Mouse (Mus musculus) heart, embryonic 16.5 days (tissue): ENCODE data around the gene Tiam2. TPM values are rescaled to one million over a fixed set of nuclear protein-coding genes. Genes with fewer than 3 reads are reported as not detected.

Experiments used
- ATAC-seq: fragments of 200-750 bp; cut with Nextera tagmentation; replicated peaks from 2 replicates; pipeline ENCODE4 v1.8.0; 2017; ENCODE audit warnings: moderate number of reproducible peaks; ENCODE audit not compliant: insufficient read depth, low FRiP score; ENCODE audit errors: extremely low read depth
- H3K27ac ChIP-seq: fragments of 300-500 bp; sonication (generic); 2 replicates; pipeline ENCODE4 v1.5.1; 2014; ENCODE audit warnings: mild to moderate bottlenecking, low read length, control low read depth, moderate library complexity
- H3K27me3 ChIP-seq: fragments of 300-500 bp; sonication (generic); 2 replicates; pipeline ENCODE4 v1.6.1; 2014; ENCODE audit warnings: low read length, mixed read lengths; ENCODE audit not compliant: control insufficient read depth, insufficient read depth
- H3K36me3 ChIP-seq: fragments of 300-500 bp; sonication (generic); 2 replicates; pipeline ENCODE4 v1.6.1; 2014; ENCODE audit not compliant: control insufficient read depth, insufficient read depth
- H3K4me1 ChIP-seq: fragments of 300-500 bp; sonication (generic); 2 replicates; pipeline ENCODE4 v1.6.1; 2014; ENCODE audit warnings: low read length, mixed read lengths; ENCODE audit not compliant: control insufficient read depth, insufficient read depth
- H3K4me2 ChIP-seq: fragments of 300-500 bp; sonication (generic); 2 replicates; pipeline ENCODE4 v1.6.1; 2014; ENCODE audit warnings: low read depth, mild to moderate bottlenecking, control low read depth, low read length
- H3K4me3 ChIP-seq: fragments of 300-500 bp; sonication (generic); 2 replicates; pipeline ENCODE4 v1.5.1; 2014; ENCODE audit warnings: mild to moderate bottlenecking, control low read depth, low read length
- H3K9ac ChIP-seq: fragments of 300-500 bp; sonication (generic); 2 replicates; pipeline ENCODE4 v1.6.1; 2014; ENCODE audit warnings: low read length, control low read depth
- H3K9me3 ChIP-seq: fragments of 300-500 bp; sonication (generic); replicated peaks from 2 replicates; pipeline ENCODE4 v1.6.1; 2016; ENCODE audit warnings: low read length; ENCODE audit not compliant: control insufficient read depth
- WGBS: fragments of 180-500 bp; shearing (Covaris S2); extraction: QIAGEN DNeasy Blood & Tissue Kit; methylation state at CpG from one replicate; pipeline ENCODE4 v1.1.7; 2014; 5-methylcytosine and 5-hydroxymethylcytosine counted together
- polyA plus RNA-seq: library from polyadenylated mRNA; unstranded; fragments of >200 nt; fragmentation: Nextera tagmentation; extraction: Ambion mirVana; gene quantifications from 2 replicates; pipeline ENCODE4 v1.2.1, GENCODE M21; 2015

The Tiam2 gene
- polyA plus RNA-seq, 1 experiment from 2014 or later, result 3.5 TPM

GRCm38 (mm10) chr17:3556251-3556650, 229.9 kb downstream of the Tiam2 start:
- WGBS, result 41% methylated on average over 1 of the region's 1 CpGs
- no peaks in the 10 kb centered on the region for H3K9me3 ChIP-seq
- H3K4me3 ChIP-seq, result no peak overlapping the region
- no peak overlapping the region for H3K27ac ChIP-seq
- H3K36me3 ChIP-seq, result peaks cover 4% of the 10 kb centered on the region; the same call in 1 of the 2 replicates
- peaks cover 14% of the 10 kb centered on the region for H3K4me1 ChIP-seq
- ATAC-seq, result no peak
- no peak overlapping the region for H3K9ac ChIP-seq
- H3K27me3 ChIP-seq, result no peaks in the 10 kb centered on the region
- no peak overlapping the region for H3K4me2 ChIP-seq

- no peaks in the 10 kb centered on the region for H3K27me3 ChIP-seq
- peak; percentile 99 for ATAC-seq
- H3K36me3 ChIP-seq, result 0 out of 2 replicates have a peak, but pooled peaks cover 3% of the 10 kb centered on the region
- no peaks in the 10 kb centered on the region for H3K9me3 ChIP-seq
- peaks cover 14% of the 10 kb centered on the region for H3K4me1 ChIP-seq
- H3K9ac ChIP-seq, result peak within 1 kb of the TSS; percentile 79
- H3K4me3 ChIP-seq, result peak within 1 kb of the TSS; percentile 74
- peak within 1 kb of the TSS; percentile 94 for H3K27ac ChIP-seq
- peak within 1 kb of the TSS; percentile 93 for H3K4me2 ChIP-seq
- WGBS, result under 1% methylated on average over 59 of the region's 60 CpGs
Measured at GRCm38 (mm10) chr17:3557331-3558311, 231.2 kb downstream of the Tiam2 start, which contains the start of gene Tfb1m. Gene Tfb1m (minus strand): TSS chr17:3557781.

- Histone ChIP-seq H3K4me1 (peaks cover 14% of the 10 kb centered on the region), H3K9me3 (no peaks in the 10 kb centered on the region), H3K4me2 (peak overlapping the region; percentile 74), H3K4me3 (peak overlapping the region; percentile 74), H3K36me3 (0 out of 2 replicates have a peak, but pooled peaks cover under 1% of the 10 kb centered on the region), H3K9ac (peak overlapping the region; percentile 70), H3K27ac (peak overlapping the region; percentile 94), H3K27me3 (no peaks in the 10 kb centered on the region)
- no peak for ATAC-seq
- 71% methylated on average over 9 of the region's 9 CpGs for WGBS
Measured at GRCm38 (mm10) chr17:3558356-3558870, 232.0 kb downstream of the Tiam2 start.

- no peaks in the 10 kb centered on the region for H3K9me3 ChIP-seq
- 64% methylated on average over 3 of the region's 3 CpGs for WGBS
- H3K4me3 ChIP-seq, result no peak overlapping the region
- no peaks in the 10 kb centered on the region for H3K27me3 ChIP-seq
- ATAC-seq, result no peak
- H3K36me3 ChIP-seq, result no peaks in the 10 kb centered on the region
- peaks cover 14% of the 10 kb centered on the region for H3K4me1 ChIP-seq
- no peak overlapping the region for H3K27ac ChIP-seq
- H3K4me2 ChIP-seq, result no peak overlapping the region
- no peak overlapping the region for H3K9ac ChIP-seq
Measured at GRCm38 (mm10) chr17:3560534-3560933, 234.2 kb downstream of the Tiam2 start.

GRCm38 (mm10) chr17:3562405-3562804, 236.0 kb downstream of the Tiam2 start:
- Histone ChIP-seq H3K4me1 (peaks cover 6% of the 10 kb centered on the region), H3K36me3 (no peaks in the 10 kb centered on the region), H3K9me3 (no peaks in the 10 kb centered on the region), H3K27me3 (no peaks in the 10 kb centered on the region), H3K9ac (no peak overlapping the region), H3K4me3 (no peak overlapping the region), H3K4me2 (no peak overlapping the region), H3K27ac (no peak overlapping the region)
- WGBS, result 40% methylated on average over 8 of the region's 8 CpGs
- no peak for ATAC-seq

- no peak for ATAC-seq
- Histone ChIP-seq H3K4me3 (peak overlapping the region; percentile 12), H3K9me3 (no peaks in the 10 kb centered on the region), H3K36me3 (no peaks in the 10 kb centered on the region), H3K27ac (no peak overlapping the region), H3K9ac (peak overlapping the region; percentile 38; the same call in 1 of the 2 replicates), H3K27me3 (no peaks in the 10 kb centered on the region), H3K4me1 (peaks cover 2% of the 10 kb centered on the region; the same call in 1 of the 2 replicates), H3K4me2 (peak overlapping the region; percentile 45)
- WGBS, result 5% methylated on average over 12 of the region's 12 CpGs
Measured at GRCm38 (mm10) chr17:3570876-3571275, 244.5 kb downstream of the Tiam2 start.

Other genes starting within 250 kb of the Tiam2 start
- gene Scaf8, start 211.6 kb upstream of the Tiam2 start, polyA plus RNA-seq, result 12.6 and 13.7 TPM in 2 replicates
- 0.30 TPM in 1 of 2 replicates, not detected in the other for gene Cldn20, start 206.0 kb downstream of the Tiam2 start, polyA plus RNA-seq
- gene Tfb1m, start 231.2 kb downstream of the Tiam2 start, polyA plus RNA-seq, result 15.1 and 15.2 TPM in 2 replicates